Mouse (Mus musculus): ENCODE data around the gene Ndufb4. TPM values are rescaled to one million over a fixed set of nuclear protein-coding genes. Genes with fewer than 3 reads are reported as not detected.

Ndufb4 gene
- total and polyA plus RNA-seq, 2 experiments from 2014 or later = 32.3 to 90.7 TPM

GRCm38 (mm10) chr16:37610333-37610732 lies 43.9 kb downstream of the Ndufb4 start:
- no peak for TF ChIP-seq CTCF (IDR thresholded peaks at IDR 0.05)

GRCm38 (mm10) chr16:37604243-37604642 lies 50.0 kb downstream of the Ndufb4 start:
- DNase-seq (ENCODE audit: low spot score) = no peak
- Histone ChIP-seq H3K4me2 (ENCODE audit: low read depth, low read length, poor library complexity, severe bottlenecking) (no peak overlapping the region), H3K36me3 (ENCODE audit: insufficient read depth, low read length) (no peaks in the 10 kb centered on the region), H3K27me3 (ENCODE audit: insufficient read depth, low read length) (no peaks in the 10 kb centered on the region), H3K9me3 (ENCODE audit: low read length) (no peaks in the 10 kb centered on the region), H3K4me1 (ENCODE audit: insufficient read depth, low read length) (0 out of 2 replicates have a peak, but pooled peaks cover under 1% of the 10 kb centered on the region), H3K4me3 (ENCODE audit: low read depth, low read length) (no peak overlapping the region), H3K27ac (ENCODE audit: low read depth, low read length) (no peak overlapping the region), H3K9ac (replicated peaks; ENCODE audit: low read length, poor library complexity, severe bottlenecking) (no peak overlapping the region)
- 80% methylated on average over 6 of the region's 6 CpGs for WGBS
- TF ChIP-seq CTCF (IDR thresholded peaks at IDR 0.05) = no peak
- ATAC-seq (ENCODE audit: low FRiP score) = no peak

More at GRCm38 (mm10) chr16:37610333-37610732, 43.9 kb downstream of the Ndufb4 start:
- ATAC-seq (ENCODE audit: low FRiP score) (no peak), DNase-seq (ENCODE audit: low spot score) (no peak)
- 0 out of 2 replicates have a peak, but pooled peaks cover 2% of the 10 kb centered on the region for H3K4me1 ChIP-seq (ENCODE audit: insufficient read depth, low read length)
- 48% methylated on average over 8 of the region's 8 CpGs for WGBS
- H3K4me3 ChIP-seq (ENCODE audit: low read depth, low read length) = no peak overlapping the region
- no peaks in the 10 kb centered on the region for H3K36me3 ChIP-seq (ENCODE audit: insufficient read depth, low read length)
- peak overlapping the region; percentile 65 for H3K27ac ChIP-seq (ENCODE audit: low read depth, low read length)
- H3K9ac ChIP-seq (replicated peaks; ENCODE audit: low read length, poor library complexity, severe bottlenecking) = no peak overlapping the region
- no peaks in the 10 kb centered on the region for H3K27me3 ChIP-seq (ENCODE audit: insufficient read depth, low read length)
- H3K9me3 ChIP-seq (ENCODE audit: low read length) = no peaks in the 10 kb centered on the region
- H3K4me2 ChIP-seq (ENCODE audit: low read depth, low read length, poor library complexity, severe bottlenecking) = no peak overlapping the region

GRCm38 (mm10) chr16:37603431-37603830 lies 50.8 kb downstream of the Ndufb4 start:
- Histone ChIP-seq H3K36me3 (ENCODE audit: insufficient read depth, low read length) (no peaks in the 10 kb centered on the region), H3K4me3 (ENCODE audit: low read depth, low read length) (no peak overlapping the region), H3K4me1 (ENCODE audit: insufficient read depth, low read length) (no peaks in the 10 kb centered on the region), H3K9ac (replicated peaks; ENCODE audit: low read length, poor library complexity, severe bottlenecking) (no peak overlapping the region), H3K27ac (ENCODE audit: low read depth, low read length) (no peak overlapping the region), H3K9me3 (ENCODE audit: low read length) (no peaks in the 10 kb centered on the region), H3K4me2 (ENCODE audit: low read depth, low read length, poor library complexity, severe bottlenecking) (no peak overlapping the region), H3K27me3 (ENCODE audit: insufficient read depth, low read length) (no peaks in the 10 kb centered on the region)
- 100% methylated on average over 1 of the region's 1 CpGs for WGBS
- DNase-seq (ENCODE audit: low spot score) = no peak
- ATAC-seq (ENCODE audit: low FRiP score) = no peak
- no peak for TF ChIP-seq CTCF (IDR thresholded peaks at IDR 0.05)

GRCm38 (mm10) chr16:37599326-37599725 lies 54.9 kb downstream of the Ndufb4 start:
- Histone ChIP-seq H3K27me3 (ENCODE audit: insufficient read depth, low read length) (no peaks in the 10 kb centered on the region), H3K9me3 (ENCODE audit: low read length) (no peaks in the 10 kb centered on the region), H3K36me3 (ENCODE audit: insufficient read depth, low read length) (no peaks in the 10 kb centered on the region), H3K4me1 (ENCODE audit: insufficient read depth, low read length) (no peaks in the 10 kb centered on the region), H3K9ac (replicated peaks; ENCODE audit: low read length, poor library complexity, severe bottlenecking) (no peak overlapping the region), H3K4me3 (ENCODE audit: low read depth, low read length) (no peak overlapping the region), H3K27ac (ENCODE audit: low read depth, low read length) (no peak overlapping the region), H3K4me2 (ENCODE audit: low read depth, low read length, poor library complexity, severe bottlenecking) (no peak overlapping the region)
- WGBS = 79% methylated on average over 3 of the region's 3 CpGs
- no peak for TF ChIP-seq CTCF (IDR thresholded peaks at IDR 0.05)
- no peak for ATAC-seq (ENCODE audit: low FRiP score)
- no peak for DNase-seq (ENCODE audit: low spot score)

GRCm38 (mm10) chr16:37598463-37598862 lies 55.8 kb downstream of the Ndufb4 start:
- DNase-seq (ENCODE audit: low spot score) (no peak), ATAC-seq (ENCODE audit: low FRiP score) (no peak)
- no peak overlapping the region for H3K9ac ChIP-seq (replicated peaks; ENCODE audit: low read length, poor library complexity, severe bottlenecking)
- no peak for TF ChIP-seq CTCF (IDR thresholded peaks at IDR 0.05)
- H3K4me2 ChIP-seq (ENCODE audit: low read depth, low read length, poor library complexity, severe bottlenecking) = no peak overlapping the region
- no peaks in the 10 kb centered on the region for H3K9me3 ChIP-seq (ENCODE audit: low read length)
- H3K27me3 ChIP-seq (ENCODE audit: insufficient read depth, low read length) = no peaks in the 10 kb centered on the region
- no peaks in the 10 kb centered on the region for H3K36me3 ChIP-seq (ENCODE audit: insufficient read depth, low read length)
- H3K4me1 ChIP-seq (ENCODE audit: insufficient read depth, low read length) = no peaks in the 10 kb centered on the region
- no peak overlapping the region for H3K4me3 ChIP-seq (ENCODE audit: low read depth, low read length)
- no peak overlapping the region for H3K27ac ChIP-seq (ENCODE audit: low read depth, low read length)
- WGBS = 84% methylated on average over 7 of the region's 7 CpGs

GRCm38 (mm10) chr16:37597412-37597811 lies 56.8 kb downstream of the Ndufb4 start:
- Histone ChIP-seq H3K4me2 (ENCODE audit: low read depth, low read length, poor library complexity, severe bottlenecking) (no peak overlapping the region), H3K4me1 (ENCODE audit: insufficient read depth, low read length) (no peaks in the 10 kb centered on the region), H3K9ac (replicated peaks; ENCODE audit: low read length, poor library complexity, severe bottlenecking) (no peak overlapping the region), H3K9me3 (ENCODE audit: low read length) (no peaks in the 10 kb centered on the region), H3K4me3 (ENCODE audit: low read depth, low read length) (no peak overlapping the region), H3K27me3 (ENCODE audit: insufficient read depth, low read length) (no peaks in the 10 kb centered on the region), H3K36me3 (ENCODE audit: insufficient read depth, low read length) (no peaks in the 10 kb centered on the region), H3K27ac (ENCODE audit: low read depth, low read length) (no peak overlapping the region)
- DNase-seq (ENCODE audit: low spot score) (no peak), ATAC-seq (ENCODE audit: low FRiP score) (no peak)
- TF ChIP-seq CTCF (IDR thresholded peaks at IDR 0.05) = no peak
- WGBS = 60% methylated on average over 5 of the region's 5 CpGs

Other genes with a start within 250 kb of the Ndufb4 start
- gene Gtf2e1, start 114.7 kb downstream of the Ndufb4 start, total RNA-seq (2014; rRNA removed) = 23.2 and 24.1 TPM in 2 replicates
- 20.3 and 20.7 TPM in 2 replicates for gene Gtf2e1, start 114.7 kb downstream of the Ndufb4 start, polyA plus RNA-seq (2015; fragmentation: Nextera tagmentation; extraction: Ambion mirVana)
- gene Rabl3, start 114.6 kb downstream of the Ndufb4 start, total RNA-seq (2014; rRNA removed) = 5.9 and 9.0 TPM in 2 replicates
- gene Rabl3, start 114.6 kb downstream of the Ndufb4 start, polyA plus RNA-seq (2015; fragmentation: Nextera tagmentation; extraction: Ambion mirVana) = 11.6 and 13.8 TPM in 2 replicates
- gene Hgd, start 74.3 kb downstream of the Ndufb4 start, total RNA-seq (2014; rRNA removed) = 0.27 TPM in 1 of 2 replicates, not detected in the other
- 0.32 and 0.43 TPM in 2 replicates for gene Hgd, start 74.3 kb downstream of the Ndufb4 start, polyA plus RNA-seq (2015; fragmentation: Nextera tagmentation; extraction: Ambion mirVana)
- gene Fstl1, start 122.4 kb upstream of the Ndufb4 start, total RNA-seq (2014; rRNA removed) = 51.6 and 72.1 TPM in 2 replicates
- 56.3 and 58.8 TPM in 2 replicates for gene Fstl1, start 122.4 kb upstream of the Ndufb4 start, polyA plus RNA-seq (2015; fragmentation: Nextera tagmentation; extraction: Ambion mirVana)
- gene Gm36028, start 206.7 kb upstream of the Ndufb4 start, total RNA-seq (2014; rRNA removed) = not detected in 2 replicates
- 0.19 TPM in 1 of 2 replicates, not detected in the other for gene Gm36028, start 206.7 kb upstream of the Ndufb4 start, polyA plus RNA-seq (2015; fragmentation: Nextera tagmentation; extraction: Ambion mirVana)
- gene Lrrc58, start 213.9 kb upstream of the Ndufb4 start, total RNA-seq (2014; rRNA removed) = 88.2 and 106 TPM in 2 replicates
- 40.7 and 46.1 TPM in 2 replicates for gene Lrrc58, start 213.9 kb upstream of the Ndufb4 start, polyA plus RNA-seq (2015; fragmentation: Nextera tagmentation; extraction: Ambion mirVana)

Measured in midbrain, postnatal 0 days (tissue).